Mouse (Mus musculus): ENCODE results near the gene Rgs7bp. TPM values are rescaled to one million over a fixed set of nuclear protein-coding genes. Genes with fewer than 3 reads are reported as not detected.

Gene Rgs7bp
- polyA plus RNA-seq, 1 experiment from 2014 or later = 3.8 TPM

DNA sequence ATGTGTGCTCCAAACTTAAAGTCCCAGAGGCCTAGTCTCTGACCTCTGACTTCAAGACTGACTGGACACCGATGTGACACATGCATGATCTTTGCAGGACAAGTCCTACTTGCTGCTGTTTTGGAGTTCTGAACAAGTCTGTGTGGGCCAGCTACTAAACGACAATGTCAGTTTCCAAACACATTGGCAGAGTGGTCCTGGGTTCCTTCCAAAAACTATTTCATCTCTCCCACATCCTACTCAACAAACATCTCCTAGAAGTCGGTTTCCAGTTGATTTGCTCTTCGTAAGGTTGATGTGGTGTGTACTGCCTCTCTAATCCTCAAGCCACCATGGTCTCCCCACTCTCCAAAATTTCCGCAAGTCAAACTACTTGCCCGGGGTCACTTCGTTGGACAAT, 92.6 kb downstream of the Rgs7bp start:
- Histone ChIP-seq H3K4me2 (replicated peaks) (no peak overlapping the region), H3K27ac (no peak overlapping the region), H3K27me3 (no peaks in the 10 kb centered on the region), H3K4me3 (no peak overlapping the region), H3K9me3 (no peaks in the 10 kb centered on the region), H3K36me3 (no peaks in the 10 kb centered on the region), H3K4me1 (no peaks in the 10 kb centered on the region), H3K9ac (no peak overlapping the region)
- no peak for ATAC-seq (ENCODE audit: insufficient number of reproducible peaks, insufficient read depth, low FRiP score, low TSS enrichment)
- WGBS = 80% methylated on average over 7 of the region's 7 CpGs

GRCm38 (mm10) chr13:104960951-104961715, 93.6 kb downstream of the Rgs7bp start:
- no peak overlapping the region for H3K4me3 ChIP-seq
- H3K36me3 ChIP-seq = no peaks in the 10 kb centered on the region
- WGBS = 88% methylated on average over 14 of the region's 14 CpGs
- H3K27me3 ChIP-seq = no peaks in the 10 kb centered on the region
- no peak overlapping the region for H3K9ac ChIP-seq
- no peak for ATAC-seq (ENCODE audit: insufficient number of reproducible peaks, insufficient read depth, low FRiP score, low TSS enrichment)
- H3K4me2 ChIP-seq (replicated peaks) = no peak overlapping the region
- H3K27ac ChIP-seq = no peak overlapping the region
- H3K4me1 ChIP-seq = no peaks in the 10 kb centered on the region
- no peaks in the 10 kb centered on the region for H3K9me3 ChIP-seq

- Histone ChIP-seq H3K27me3 (no peaks in the 10 kb centered on the region), H3K4me3 (no peak overlapping the region), H3K36me3 (no peaks in the 10 kb centered on the region), H3K27ac (no peak overlapping the region), H3K9me3 (no peaks in the 10 kb centered on the region), H3K4me1 (no peaks in the 10 kb centered on the region), H3K4me2 (replicated peaks) (no peak overlapping the region), H3K9ac (no peak overlapping the region)
- 84% methylated on average over 7 of the region's 7 CpGs for WGBS
- ATAC-seq (ENCODE audit: insufficient number of reproducible peaks, insufficient read depth, low FRiP score, low TSS enrichment) = no peak
These were observed 94.4 kb downstream of the Rgs7bp start for GRCm38 (mm10) chr13:104960206-104960928.

GRCm38 (mm10) chr13:104959733-104960132, 95.0 kb downstream of the Rgs7bp start:
- no peaks in the 10 kb centered on the region for H3K4me1 ChIP-seq
- H3K4me2 ChIP-seq (replicated peaks) = no peak overlapping the region
- WGBS = 74% methylated on average over 4 of the region's 4 CpGs

GRCm38 (mm10) chr13:104947958-104948357, 106.8 kb downstream of the Rgs7bp start:
- Histone ChIP-seq H3K27ac (no peak overlapping the region), H3K4me1 (0 out of 2 replicates have a peak, but pooled peaks cover 3% of the 10 kb centered on the region), H3K9me3 (no peaks in the 10 kb centered on the region), H3K4me3 (no peak overlapping the region), H3K4me2 (replicated peaks) (peak overlapping the region; percentile 42), H3K36me3 (no peaks in the 10 kb centered on the region), H3K27me3 (no peaks in the 10 kb centered on the region), H3K9ac (no peak overlapping the region)
- ATAC-seq (ENCODE audit: insufficient number of reproducible peaks, insufficient read depth, low FRiP score, low TSS enrichment) = peak; percentile 62; the same call in 1 of the 2 replicates
- under 1% methylated on average over 7 of the region's 7 CpGs for WGBS

More at GRCm38 (mm10) chr13:104959733-104960132, 95.0 kb downstream of the Rgs7bp start:
- Histone ChIP-seq H3K9ac (no peak overlapping the region), H3K36me3 (no peaks in the 10 kb centered on the region), H3K27me3 (no peaks in the 10 kb centered on the region), H3K4me3 (no peak overlapping the region), H3K9me3 (no peaks in the 10 kb centered on the region), H3K27ac (no peak overlapping the region)
- ATAC-seq (ENCODE audit: insufficient number of reproducible peaks, insufficient read depth, low FRiP score, low TSS enrichment) = no peak

- H3K4me3 ChIP-seq = no peak overlapping the region
- peaks cover 7% of the 10 kb centered on the region; the same call in 1 of the 2 replicates for H3K4me1 ChIP-seq
- no peaks in the 10 kb centered on the region for H3K36me3 ChIP-seq
- no peaks in the 10 kb centered on the region for H3K27me3 ChIP-seq
- H3K9me3 ChIP-seq = no peaks in the 10 kb centered on the region
- no peak overlapping the region for H3K9ac ChIP-seq
- no peak overlapping the region for H3K4me2 ChIP-seq (replicated peaks)
- H3K27ac ChIP-seq = no peak overlapping the region
- WGBS = 87% methylated on average over 8 of the region's 8 CpGs
- ATAC-seq (ENCODE audit: insufficient number of reproducible peaks, insufficient read depth, low FRiP score, low TSS enrichment) = no peak
These were observed 114.2 kb downstream of the Rgs7bp start for GRCm38 (mm10) chr13:104940483-104940882.

DNA sequence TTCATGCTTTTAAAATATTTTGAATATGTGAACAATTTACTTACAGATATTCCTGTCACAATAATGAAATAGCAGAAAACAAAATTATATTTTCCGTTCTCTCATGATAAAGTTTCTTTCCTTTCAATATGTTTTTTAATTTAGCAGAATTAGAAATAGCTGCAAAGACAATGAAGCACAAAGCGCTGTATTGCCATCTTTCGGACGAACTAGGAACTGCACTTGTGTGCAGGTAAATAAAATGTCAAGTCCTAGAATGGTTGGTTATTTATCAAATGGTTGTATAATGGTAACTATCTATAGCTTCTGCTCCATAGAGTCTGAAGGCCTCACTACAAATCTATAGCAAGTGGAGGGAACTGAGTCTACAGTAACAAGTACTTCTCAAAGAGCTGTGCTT, 114.9 kb downstream of the Rgs7bp start:
- Histone ChIP-seq H3K4me2 (replicated peaks) (no peak overlapping the region), H3K9ac (no peak overlapping the region), H3K27me3 (no peaks in the 10 kb centered on the region), H3K27ac (no peak overlapping the region), H3K9me3 (no peaks in the 10 kb centered on the region), H3K36me3 (no peaks in the 10 kb centered on the region), H3K4me3 (no peak overlapping the region), H3K4me1 (peaks cover 7% of the 10 kb centered on the region; the same call in 1 of the 2 replicates)
- WGBS = 4% methylated on average over 4 of the region's 4 CpGs
- no peak for ATAC-seq (ENCODE audit: insufficient number of reproducible peaks, insufficient read depth, low FRiP score, low TSS enrichment)

- Histone ChIP-seq H3K27ac (no peak overlapping the region), H3K9me3 (no peaks in the 10 kb centered on the region), H3K4me1 (peaks cover 5% of the 10 kb centered on the region; the same call in 1 of the 2 replicates), H3K27me3 (no peaks in the 10 kb centered on the region), H3K9ac (no peak overlapping the region), H3K36me3 (no peaks in the 10 kb centered on the region), H3K4me2 (replicated peaks) (no peak overlapping the region), H3K4me3 (no peak overlapping the region)
- ATAC-seq (ENCODE audit: insufficient number of reproducible peaks, insufficient read depth, low FRiP score, low TSS enrichment) = no peak
- WGBS = 64% methylated on average over 13 of the region's 13 CpGs
These were observed 115.7 kb downstream of the Rgs7bp start for GRCm38 (mm10) chr13:104938966-104939593.

DNA sequence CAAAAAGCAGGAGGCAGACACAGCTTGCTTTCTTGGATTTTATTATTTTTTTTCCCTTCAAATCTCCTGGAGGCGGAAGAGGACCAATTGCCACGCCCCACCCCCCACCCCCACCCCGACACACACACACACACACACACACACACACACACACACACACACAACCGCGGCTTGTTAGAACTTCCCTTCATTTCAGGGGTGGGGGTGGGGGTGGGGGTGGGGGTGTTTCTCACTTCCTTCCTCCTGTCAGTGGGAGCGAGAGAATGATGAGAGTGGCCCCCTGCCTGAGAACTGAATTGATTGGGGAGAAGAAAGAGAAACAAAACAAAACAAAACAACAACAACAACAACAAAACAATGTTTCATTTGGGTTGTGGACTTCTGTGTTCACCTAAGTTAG, 117.0 kb downstream of the Rgs7bp start:
- no peaks in the 10 kb centered on the region for H3K27me3 ChIP-seq
- H3K27ac ChIP-seq = no peak overlapping the region
- H3K9me3 ChIP-seq = no peaks in the 10 kb centered on the region
- peak overlapping the region; percentile 56 for H3K4me2 ChIP-seq (replicated peaks)
- no peaks in the 10 kb centered on the region for H3K36me3 ChIP-seq
- H3K4me3 ChIP-seq = peak overlapping the region; percentile 28
- WGBS = 21% methylated on average over 6 of the region's 6 CpGs
- no peak for ATAC-seq (ENCODE audit: insufficient number of reproducible peaks, insufficient read depth, low FRiP score, low TSS enrichment)
- H3K9ac ChIP-seq = peak overlapping the region; percentile 38; the same call in 1 of the 2 replicates
- H3K4me1 ChIP-seq = peaks cover 4% of the 10 kb centered on the region; the same call in 1 of the 2 replicates

DNA sequence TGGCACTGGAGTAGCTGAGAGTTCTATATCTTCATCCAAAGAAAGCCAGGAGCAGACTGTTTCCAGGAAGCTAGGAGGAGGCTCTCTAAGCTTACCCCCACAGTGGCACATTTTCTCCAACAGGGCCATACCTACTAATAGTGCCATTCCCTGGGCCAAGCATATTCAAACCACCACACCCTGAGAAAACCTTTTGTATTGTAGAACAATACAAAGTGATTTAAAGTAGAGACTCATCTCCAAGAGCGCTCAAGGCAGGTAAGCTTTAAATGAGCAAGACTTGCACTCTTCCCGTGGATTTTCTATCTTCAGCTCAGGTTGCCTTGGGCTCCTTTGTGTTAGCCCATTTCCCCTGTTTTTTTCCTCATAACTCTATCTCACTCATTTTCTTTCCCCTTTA, 118.1 kb downstream of the Rgs7bp start:
- 86% methylated on average over 2 of the region's 2 CpGs for WGBS
- H3K27ac ChIP-seq = no peak overlapping the region
- no peak overlapping the region for H3K4me3 ChIP-seq
- H3K9ac ChIP-seq = no peak overlapping the region
- peaks cover 4% of the 10 kb centered on the region; the same call in 1 of the 2 replicates for H3K4me1 ChIP-seq
- H3K9me3 ChIP-seq = no peaks in the 10 kb centered on the region
- no peaks in the 10 kb centered on the region for H3K36me3 ChIP-seq
- H3K27me3 ChIP-seq = no peaks in the 10 kb centered on the region
- H3K4me2 ChIP-seq (replicated peaks) = no peak overlapping the region
- no peak for ATAC-seq (ENCODE audit: insufficient number of reproducible peaks, insufficient read depth, low FRiP score, low TSS enrichment)

GRCm38 (mm10) chr13:104931635-104932532, 122.8 kb downstream of the Rgs7bp start:
- no peaks in the 10 kb centered on the region for H3K36me3 ChIP-seq
- H3K4me3 ChIP-seq = no peak overlapping the region
- no peaks in the 10 kb centered on the region for H3K27me3 ChIP-seq
- WGBS = 81% methylated on average over 6 of the region's 6 CpGs
- no peak overlapping the region for H3K9ac ChIP-seq
- no peaks in the 10 kb centered on the region for H3K9me3 ChIP-seq
- no peak overlapping the region for H3K27ac ChIP-seq
- ATAC-seq (ENCODE audit: insufficient number of reproducible peaks, insufficient read depth, low FRiP score, low TSS enrichment) = no peak
- H3K4me1 ChIP-seq = no peaks in the 10 kb centered on the region
- no peak overlapping the region for H3K4me2 ChIP-seq (replicated peaks)
